Mouse (Mus musculus) hematopoietic stem cell, adult 5-6 weeks (primary cell): ENCODE results near the gene H2-Eb2. TPM values are rescaled to one million over a fixed set of nuclear protein-coding genes. Genes with fewer than 3 reads are reported as not detected.
"Not testable (repeated sequence)": the region's sequence is repeated elsewhere in the genome, so short reads cannot be mapped to it uniquely, and the experiment has no call there.

Experiments used
- ATAC-seq, 2 experiments: fragments of 125-278 bp in 1 of 2; replicated peaks in 1 of 2; 2 replicates each; pipeline ENCODE4 v1.8.0; 2016 to 2017; ENCODE audit warnings: inconsistent platforms in 2 of 2, mild to moderate bottlenecking in 2 of 2, moderate number of reproducible peaks in 2 of 2, low read depth in 1 of 2, moderate TSS enrichment in 1 of 2; ENCODE audit not compliant: low FRiP score in 2 of 2, poor library complexity in 2 of 2, severe bottlenecking in 2 of 2, insufficient read depth in 1 of 2, low TSS enrichment in 1 of 2
- total RNA-seq: library from RNA; stranded (forward); fragments of 172-1452, 232-1000 nt; gene quantifications from 2 replicates; pipeline ENCODE4 v1.2.3, GENCODE M21; 2017

H2-Eb2 gene
- total RNA-seq, 1 experiment from 2014 or later, result not detected

DNA sequence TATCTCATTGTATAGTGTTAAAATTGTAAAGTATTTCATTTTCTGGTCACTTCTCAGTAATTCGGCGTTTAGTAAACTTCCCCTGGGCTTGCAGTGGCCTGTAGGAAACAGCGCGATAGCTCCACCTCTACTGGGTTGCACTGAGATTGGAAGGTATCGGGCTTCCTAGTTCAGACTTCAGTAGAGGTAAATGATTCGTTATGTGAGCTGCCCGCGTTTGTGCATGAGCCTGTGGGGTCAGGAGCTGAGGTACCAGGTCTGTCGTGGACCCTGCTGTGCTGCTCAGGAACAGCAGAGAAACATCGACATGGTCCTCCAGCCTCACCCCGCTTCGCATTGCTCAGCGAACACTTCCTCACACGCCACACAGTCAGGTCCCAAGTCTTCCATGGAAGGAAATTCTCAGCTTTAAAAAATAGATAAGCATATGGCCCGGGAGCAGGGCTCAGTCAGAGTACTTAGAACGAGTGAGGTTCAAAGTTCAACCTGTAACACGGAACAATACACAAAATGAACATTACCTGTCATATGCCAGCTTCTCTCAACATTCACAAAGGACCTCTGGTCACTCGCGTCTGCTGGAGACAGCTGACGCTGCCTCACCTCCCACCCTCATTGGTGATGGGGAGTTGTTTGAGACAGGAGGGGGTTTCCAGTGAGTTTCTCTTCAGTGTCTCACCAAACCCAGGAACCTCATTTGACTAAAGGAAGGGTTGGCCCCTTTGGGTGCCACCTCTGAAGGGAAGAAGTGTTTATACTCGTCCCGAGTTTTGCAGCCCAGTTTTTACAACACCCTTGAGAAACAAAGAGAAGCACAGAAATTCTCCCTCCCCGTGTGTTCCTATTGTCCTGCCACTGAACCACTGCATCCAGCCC is 24.5 kb upstream of the H2-Eb2 start:
- ATAC-seq, result no peak

DNA sequence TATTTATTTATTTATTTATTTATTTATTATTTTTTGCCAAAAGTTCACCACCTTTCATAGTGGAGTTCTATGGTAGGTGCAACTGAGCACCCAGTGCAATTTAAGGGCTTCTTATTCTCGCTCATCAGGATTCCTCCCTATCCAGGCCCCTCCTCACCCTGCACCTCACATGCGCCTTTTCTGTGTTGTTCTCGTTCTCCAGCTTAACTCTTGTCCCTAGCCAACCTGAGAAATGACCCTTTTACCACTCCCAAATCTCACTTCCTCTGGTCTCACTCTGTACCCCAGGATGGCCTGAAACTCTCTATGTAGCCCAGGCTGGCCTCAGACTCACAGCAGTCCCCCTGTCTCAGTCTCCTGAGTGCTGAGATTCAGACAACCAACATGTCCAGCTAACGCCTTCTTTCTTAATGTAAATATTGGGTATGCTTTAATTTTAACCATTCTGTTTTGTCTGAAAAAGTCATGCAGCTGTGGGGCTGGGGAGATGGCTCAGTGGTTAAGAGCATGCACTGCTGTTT is 23.7 kb upstream of the H2-Eb2 start:
- ATAC-seq, result no peak

- no peak for ATAC-seq
These were observed 21.7 kb upstream of the H2-Eb2 start for GRCm38 (mm10) chr17:34303789-34304188.

GRCm38 (mm10) chr17:34304751-34305150 is 20.7 kb upstream of the H2-Eb2 start:
- ATAC-seq, result peak; percentile 63 to 74

GRCm38 (mm10) chr17:34305380-34306030 is 20.0 kb upstream of the H2-Eb2 start, which contains the start of gene H2-Eb1:
H2-Eb1 (plus strand) TSS chr17:34305867.
- ATAC-seq, result peak; percentile 80 to 86

GRCm38 (mm10) chr17:34306407-34306806 is 19.1 kb upstream of the H2-Eb2 start:
- ATAC-seq, result no peak

- no peak for ATAC-seq
These were observed 18.2 kb upstream of the H2-Eb2 start for GRCm38 (mm10) chr17:34307216-34307615.

GRCm38 (mm10) chr17:34308161-34308560 is 17.3 kb upstream of the H2-Eb2 start:
- no peak for ATAC-seq

GRCm38 (mm10) chr17:34309225-34309624 is 16.2 kb upstream of the H2-Eb2 start:
- no peak for ATAC-seq

- ATAC-seq, result peak; percentile 27 to 56; a peak in 3 of 4 replicates
These were observed 15.6 kb upstream of the H2-Eb2 start for GRCm38 (mm10) chr17:34309683-34310385.

DNA sequence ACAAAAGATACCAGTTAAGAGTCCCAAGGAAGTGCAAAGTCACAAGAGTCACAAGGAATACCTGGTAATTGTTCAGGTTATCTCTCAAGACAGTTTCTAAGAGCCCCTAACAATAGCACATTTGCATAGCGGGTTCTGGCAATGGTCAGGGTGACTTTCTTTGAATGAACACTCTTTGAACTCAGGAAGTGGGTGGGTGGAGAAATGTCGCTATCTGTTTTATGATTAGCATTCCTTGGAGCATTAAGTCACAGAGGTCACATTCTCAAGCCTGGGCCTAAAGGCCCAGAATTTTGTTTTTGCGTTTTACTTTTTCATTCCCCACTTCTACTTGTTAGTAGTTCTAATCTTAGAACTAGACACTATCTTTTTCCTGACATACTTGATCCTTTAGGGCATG is 14.9 kb upstream of the H2-Eb2 start:
- ATAC-seq, result not testable (repeated sequence)

DNA sequence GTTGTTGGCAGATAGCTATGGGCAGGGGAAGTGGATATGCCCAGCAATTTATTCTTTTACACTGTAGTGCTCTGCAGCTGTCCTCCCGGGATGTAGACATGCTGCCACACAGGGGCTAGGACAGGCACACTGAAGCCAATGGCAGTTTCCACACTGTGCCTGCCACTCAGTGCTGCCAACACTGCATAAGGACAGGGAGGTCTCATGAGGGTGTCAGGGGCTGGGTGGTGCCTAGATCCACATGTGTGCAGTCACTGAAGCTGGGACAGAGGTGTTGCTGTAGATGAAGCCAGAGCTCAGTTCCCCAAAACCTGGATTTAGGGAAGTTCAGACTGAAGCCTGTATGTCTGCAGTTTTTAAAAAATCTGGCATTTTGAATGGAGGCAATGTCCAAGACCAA is 13.3 kb upstream of the H2-Eb2 start:
- 0 out of 4 replicates have a peak, but pooled peaks of 1 of the 2 experiments have one; percentile 34 for ATAC-seq

- peak; percentile 79 to 81 for ATAC-seq
These were observed 12.1 kb upstream of the H2-Eb2 start for GRCm38 (mm10) chr17:34313393-34313792.

GRCm38 (mm10) chr17:34314286-34314685 is 11.2 kb upstream of the H2-Eb2 start:
- no peak for ATAC-seq

- no peak for ATAC-seq
These were observed 10.0 kb upstream of the H2-Eb2 start for GRCm38 (mm10) chr17:34315512-34315911.

DNA sequence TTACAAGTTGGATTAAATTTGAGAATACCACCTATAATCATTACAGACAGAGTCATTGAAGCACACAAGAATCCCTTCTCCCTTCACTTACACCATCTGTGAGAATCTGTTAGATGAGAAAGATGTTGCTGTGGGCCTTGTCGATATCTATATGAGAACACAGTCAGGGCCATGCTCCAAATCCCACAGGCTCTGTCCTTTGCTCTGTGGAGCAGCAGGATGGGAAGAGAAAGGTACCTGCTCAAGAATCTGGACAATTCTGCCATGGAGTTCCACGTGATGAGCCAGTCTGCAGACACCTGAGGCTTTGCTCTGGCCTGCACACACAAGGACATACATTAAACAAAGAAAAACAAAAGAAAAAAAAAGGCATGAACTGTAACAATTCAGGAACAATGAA is 8.8 kb upstream of the H2-Eb2 start:
- no peak for ATAC-seq

DNA sequence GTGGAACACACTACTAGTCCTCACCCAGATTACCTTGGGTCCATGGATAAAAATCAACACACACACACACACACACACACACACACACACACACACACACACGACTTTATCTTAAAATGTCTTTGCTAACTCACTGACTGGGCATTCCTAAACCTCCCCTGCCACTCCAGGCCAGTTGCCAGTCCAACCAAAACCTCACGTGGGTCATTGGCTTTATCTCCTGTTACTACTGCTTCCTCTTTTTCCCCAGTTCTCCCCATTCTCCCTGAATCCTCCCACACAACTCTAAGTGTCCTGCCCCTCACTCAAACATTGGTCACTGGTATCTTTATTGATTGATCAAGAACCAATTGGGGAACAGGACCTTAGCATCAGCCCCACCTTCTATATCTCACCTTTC is 8.2 kb upstream of the H2-Eb2 start:
- ATAC-seq, result no peak

GRCm38 (mm10) chr17:34326373-34326772 is 908 bp downstream of the H2-Eb2 start:
- no peak for ATAC-seq
